Mouse (Mus musculus) cerebellum, adult 8-10 months (tissue): ENCODE measurements at regions not wholly inside any gene's neighbourhood (a gene's known extent, or its start where the extent isn't known, plus 50 kb on each side); places are given as distances from the start of the nearest gene placed in this dataset.
"Not testable (repeated sequence)": the region's sequence is repeated elsewhere in the genome, so short reads cannot be mapped to it uniquely, and the experiment has no call there.

Source experiments
- DNase-seq: peaks from one replicate; pipeline ENCODE4 v3.0.0; 2022

GRCm38 (mm10) chr3:16533643-16534042 lies 527.4 kb upstream of the Gm5150 start:
- no peak for DNase-seq

GRCm38 (mm10) chr3:16527511-16527910 lies 521.3 kb upstream of the Gm5150 start:
- DNase-seq, result not testable (repeated sequence)

- DNase-seq, result not testable (repeated sequence)
Observed at GRCm38 (mm10) chr3:16488431-16488830, 482.2 kb upstream of the Gm5150 start.

- DNase-seq, result no peak
Observed at GRCm38 (mm10) chr3:16482750-16483149, 476.5 kb upstream of the Gm5150 start.

- no peak for DNase-seq
Observed at GRCm38 (mm10) chr3:16471360-16471759, 465.1 kb upstream of the Gm5150 start.

GRCm38 (mm10) chr3:16466388-16466787 lies 460.2 kb upstream of the Gm5150 start:
- peak; percentile 51 for DNase-seq

GRCm38 (mm10) chr3:16465357-16465756 lies 459.1 kb upstream of the Gm5150 start:
- DNase-seq, result no peak

GRCm38 (mm10) chr3:16464301-16464700 lies 458.1 kb upstream of the Gm5150 start:
- DNase-seq, result no peak

GRCm38 (mm10) chr3:16433033-16433432 lies 426.8 kb upstream of the Gm5150 start:
- no peak for DNase-seq

GRCm38 (mm10) chr3:16431819-16432115 lies 425.5 kb upstream of the Gm5150 start:
- DNase-seq, result no peak

- no peak for DNase-seq
Observed at GRCm38 (mm10) chr3:16431082-16431818, 425.0 kb upstream of the Gm5150 start.
